Mouse (Mus musculus): ENCODE data around the gene Nucb2. TPM values are rescaled to one million over a fixed set of nuclear protein-coding genes. Genes with fewer than 3 reads are reported as not detected.
A peak's percentile ranks its signal among the peaks of the same experiment; 100 is the strongest.

The Nucb2 gene
- total RNA-seq, 2 experiments from 2014 or later: 26.6 to 30.4 TPM

GRCm38 (mm10) chr7:116518155-116518554 lies 14.0 kb downstream of the Nucb2 start:
- no peak for DNase-seq (ENCODE audit: low spot score in 2 of 2)

- no peak for DNase-seq (ENCODE audit: low spot score in 2 of 2)
These were observed 15.6 kb downstream of the Nucb2 start for GRCm38 (mm10) chr7:116519805-116520204.

GRCm38 (mm10) chr7:116524577-116524976 lies 20.4 kb downstream of the Nucb2 start:
- no peak for DNase-seq (ENCODE audit: low spot score in 2 of 2)

- no peak for DNase-seq (ENCODE audit: low spot score in 2 of 2)
These were observed 25.6 kb downstream of the Nucb2 start for GRCm38 (mm10) chr7:116529793-116530192.

GRCm38 (mm10) chr7:116530470-116530869 lies 26.3 kb downstream of the Nucb2 start:
- no peak for DNase-seq (ENCODE audit: low spot score in 2 of 2)

GRCm38 (mm10) chr7:116531311-116531710 lies 27.1 kb downstream of the Nucb2 start:
- DNase-seq (ENCODE audit: low spot score in 2 of 2): peak; percentile 9 to 58

GRCm38 (mm10) chr7:116556834-116557233 lies 52.7 kb downstream of the Nucb2 start:
- DNase-seq (ENCODE audit: low spot score in 2 of 2): no peak

GRCm38 (mm10) chr7:116574551-116574950 lies 70.4 kb downstream of the Nucb2 start:
- no peak for DNase-seq (ENCODE audit: low spot score in 2 of 2)

Other genes with a start within 250 kb of the Nucb2 start
- gene Plekha7, start 196.0 kb upstream of the Nucb2 start, total RNA-seq (2021): 10 to 100 TPM; 15.3 to 26.0 TPM
- gene Rps13, start 170.2 kb upstream of the Nucb2 start, total RNA-seq (2021): 100 to 1,000 TPM; 219 to 224 TPM
- gene Pik3c2a, start 60.9 kb upstream of the Nucb2 start, total RNA-seq (2021): 10 to 100 TPM; 26.6 to 33.3 TPM